Mouse (Mus musculus): ENCODE results near the gene Tepp. TPM values are rescaled to one million over a fixed set of nuclear protein-coding genes. Genes with fewer than 3 reads are reported as not detected.

Tepp gene
- polyA plus RNA-seq, 1 experiment = not detected

- H3K27me3 ChIP-seq (ENCODE audit: control insufficient read depth, insufficient read depth, insufficient read length) = no peaks in the 10 kb centered on the region
- no peaks in the 10 kb centered on the region for H3K79me3 ChIP-seq (ENCODE audit: low read depth)
- no peaks in the 10 kb centered on the region for H3K79me2 ChIP-seq (ENCODE audit: control insufficient read depth, insufficient read depth)
- H3K36me3 ChIP-seq (ENCODE audit: control insufficient read depth, insufficient read depth) = peaks cover 12% of the 10 kb centered on the region
- H3ac ChIP-seq (ENCODE audit: control insufficient read depth, insufficient read length, low read depth) = no peak overlapping the region
- no peak overlapping the region for H3K4me3 ChIP-seq (ENCODE audit: insufficient read depth, poor library complexity, severe bottlenecking)
- no peak for TF ChIP-seq MAX (IDR thresholded peaks at IDR 0.05)
- no peak for TF ChIP-seq USF1 (IDR thresholded peaks at IDR 0.05; ENCODE audit: low read depth)
- TF ChIP-seq FOSL1 (IDR thresholded peaks at IDR 0.05; ENCODE audit: insufficient read depth, low read length, poor library complexity, severe bottlenecking) = no peak
- no peak for TF ChIP-seq CTCF (IDR thresholded peaks at IDR 0.05; ENCODE audit: control insufficient read depth, insufficient read depth, insufficient read length)
- no peak for TF ChIP-seq MYOG (IDR thresholded peaks at IDR 0.05; ENCODE audit: control insufficient read depth, extremely low read depth, insufficient read length)
- TF ChIP-seq MYOD1 (IDR thresholded peaks at IDR 0.05; ENCODE audit: control insufficient read depth, insufficient read length, low read depth) = no peak
- no peak for TF ChIP-seq CEBPB (IDR thresholded peaks at IDR 0.05; ENCODE audit: low read depth)
Observed at GRCm38 (mm10) chr8:95344668-95345067, 34.3 kb downstream of the Tepp start.

DNA sequence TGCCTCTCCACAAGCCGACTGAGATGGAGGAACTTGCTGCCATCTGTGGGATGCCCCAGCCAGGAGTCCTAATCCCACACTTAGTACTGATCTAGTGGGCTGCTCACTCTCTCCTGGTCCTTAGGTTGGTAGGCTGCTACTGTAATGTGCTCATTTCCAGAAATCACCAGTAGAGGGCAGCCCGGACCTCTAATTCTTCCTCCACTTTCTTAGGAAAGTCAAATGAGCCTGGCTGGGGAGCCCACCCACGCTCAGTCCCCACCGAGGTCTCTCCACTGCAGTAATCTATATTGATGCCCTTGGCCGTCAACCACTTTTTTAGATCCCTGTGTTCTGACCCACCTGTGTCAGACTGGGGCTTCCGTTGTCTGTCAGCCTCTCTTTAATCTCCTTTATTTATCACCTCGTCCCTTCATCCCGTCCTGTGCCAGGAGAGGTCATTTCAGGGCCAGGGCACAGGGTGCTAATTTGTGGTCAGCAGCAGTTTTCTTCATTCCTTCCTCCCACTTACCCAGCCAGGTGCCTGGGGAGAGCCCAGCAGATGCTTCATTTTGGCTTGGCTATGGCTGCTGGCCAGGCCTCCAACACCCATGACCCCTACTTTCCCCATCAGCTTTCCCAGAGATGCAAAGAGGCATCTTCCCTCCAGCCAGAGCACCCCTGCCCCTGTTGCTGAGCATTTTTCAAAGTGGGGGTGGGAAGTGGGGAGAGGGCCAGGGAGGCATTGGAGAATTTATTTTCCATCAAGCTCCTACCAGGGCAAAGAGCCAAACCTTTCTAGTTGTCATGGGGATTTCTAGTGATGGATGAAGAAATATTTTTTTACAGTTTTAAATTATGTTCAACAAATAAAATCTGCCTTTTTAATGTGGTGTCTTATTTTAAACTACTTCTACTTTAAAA is 36.5 kb downstream of the Tepp start:
- Histone ChIP-seq H3K79me2 (ENCODE audit: control insufficient read depth, insufficient read depth) (no peaks in the 10 kb centered on the region), H3K36me3 (ENCODE audit: control insufficient read depth, insufficient read depth) (peaks cover 8% of the 10 kb centered on the region), H3K4me3 (ENCODE audit: insufficient read depth, poor library complexity, severe bottlenecking) (no peak overlapping the region), H3K27me3 (ENCODE audit: control insufficient read depth, insufficient read depth, insufficient read length) (no peaks in the 10 kb centered on the region), H3ac (ENCODE audit: control insufficient read depth, insufficient read length, low read depth) (no peak overlapping the region), H3K79me3 (ENCODE audit: low read depth) (no peaks in the 10 kb centered on the region)
- no peak for TF ChIP-seq FOSL1 (IDR thresholded peaks at IDR 0.05; ENCODE audit: insufficient read depth, low read length, poor library complexity, severe bottlenecking)
- TF ChIP-seq USF1 (IDR thresholded peaks at IDR 0.05; ENCODE audit: low read depth) = no peak
- TF ChIP-seq CEBPB (IDR thresholded peaks at IDR 0.05; ENCODE audit: low read depth) = no peak

- TF ChIP-seq USF1 (IDR thresholded peaks at IDR 0.05; ENCODE audit: low read depth) (no peak), MYOD1 (IDR thresholded peaks at IDR 0.05; ENCODE audit: control insufficient read depth, insufficient read length, low read depth) (no peak), FOSL1 (IDR thresholded peaks at IDR 0.05; ENCODE audit: insufficient read depth, low read length, poor library complexity, severe bottlenecking) (no peak), MYOG (IDR thresholded peaks at IDR 0.05; ENCODE audit: control insufficient read depth, extremely low read depth, insufficient read length) (no peak)
- Histone ChIP-seq H3K79me2 (ENCODE audit: control insufficient read depth, insufficient read depth) (no peaks in the 10 kb centered on the region), H3K4me3 (ENCODE audit: insufficient read depth, poor library complexity, severe bottlenecking) (no peak overlapping the region), H3K79me3 (ENCODE audit: low read depth) (no peaks in the 10 kb centered on the region), H3K27me3 (ENCODE audit: control insufficient read depth, insufficient read depth, insufficient read length) (no peaks in the 10 kb centered on the region), H3ac (ENCODE audit: control insufficient read depth, insufficient read length, low read depth) (no peak overlapping the region), H3K36me3 (ENCODE audit: control insufficient read depth, insufficient read depth) (peaks cover 8% of the 10 kb centered on the region)
Observed at GRCm38 (mm10) chr8:95348356-95348755, 38.0 kb downstream of the Tepp start.

- Histone ChIP-seq H3ac (ENCODE audit: control insufficient read depth, insufficient read length, low read depth) (no peak overlapping the region), H3K4me3 (ENCODE audit: insufficient read depth, poor library complexity, severe bottlenecking) (no peak overlapping the region), H3K36me3 (ENCODE audit: control insufficient read depth, insufficient read depth) (peaks cover 8% of the 10 kb centered on the region), H3K79me3 (ENCODE audit: low read depth) (no peaks in the 10 kb centered on the region), H3K27me3 (ENCODE audit: control insufficient read depth, insufficient read depth, insufficient read length) (no peaks in the 10 kb centered on the region), H3K79me2 (ENCODE audit: control insufficient read depth, insufficient read depth) (no peaks in the 10 kb centered on the region)
- TF ChIP-seq USF1 (IDR thresholded peaks at IDR 0.05; ENCODE audit: low read depth) = no peak
- TF ChIP-seq MYOG (IDR thresholded peaks at IDR 0.05; ENCODE audit: control insufficient read depth, extremely low read depth, insufficient read length) = no peak
- TF ChIP-seq CTCF (IDR thresholded peaks at IDR 0.05; ENCODE audit: control insufficient read depth, insufficient read depth, insufficient read length) = no peak
- no peak for TF ChIP-seq FOSL1 (IDR thresholded peaks at IDR 0.05; ENCODE audit: insufficient read depth, low read length, poor library complexity, severe bottlenecking)
- no peak for TF ChIP-seq MYOD1 (IDR thresholded peaks at IDR 0.05; ENCODE audit: control insufficient read depth, insufficient read length, low read depth)
- no peak for TF ChIP-seq CEBPB (IDR thresholded peaks at IDR 0.05; ENCODE audit: low read depth)
- no peak for TF ChIP-seq MAX (IDR thresholded peaks at IDR 0.05)
Observed at GRCm38 (mm10) chr8:95348811-95349630, 38.7 kb downstream of the Tepp start.

GRCm38 (mm10) chr8:95351461-95351860 is 41.1 kb downstream of the Tepp start:
- Histone ChIP-seq H3K36me3 (ENCODE audit: control insufficient read depth, insufficient read depth) (peaks cover under 1% of the 10 kb centered on the region), H3ac (ENCODE audit: control insufficient read depth, insufficient read length, low read depth) (no peak overlapping the region), H3K27me3 (ENCODE audit: control insufficient read depth, insufficient read depth, insufficient read length) (no peaks in the 10 kb centered on the region), H3K79me3 (ENCODE audit: low read depth) (no peaks in the 10 kb centered on the region), H3K4me3 (ENCODE audit: insufficient read depth, poor library complexity, severe bottlenecking) (no peak overlapping the region), H3K79me2 (ENCODE audit: control insufficient read depth, insufficient read depth) (no peaks in the 10 kb centered on the region)
- TF ChIP-seq CEBPB (IDR thresholded peaks at IDR 0.05; ENCODE audit: low read depth) (no peak), CTCF (IDR thresholded peaks at IDR 0.05; ENCODE audit: control insufficient read depth, insufficient read depth, insufficient read length) (no peak), MYOG (IDR thresholded peaks at IDR 0.05; ENCODE audit: control insufficient read depth, extremely low read depth, insufficient read length) (no peak), FOSL1 (IDR thresholded peaks at IDR 0.05; ENCODE audit: insufficient read depth, low read length, poor library complexity, severe bottlenecking) (no peak), MAX (IDR thresholded peaks at IDR 0.05) (no peak), MYOD1 (IDR thresholded peaks at IDR 0.05; ENCODE audit: control insufficient read depth, insufficient read length, low read depth) (no peak), USF1 (IDR thresholded peaks at IDR 0.05; ENCODE audit: low read depth) (no peak)

Measured in C2C12 (cell line).